Mouse (Mus musculus) cerebellum, adult 2 months (tissue): ENCODE results near the gene Elmo3. TPM values are rescaled to one million over a fixed set of nuclear protein-coding genes. Genes with fewer than 3 reads are reported as not detected.

Source experiments
- DNase-seq, 2 experiments: peaks; one replicate each; pipeline ENCODE4 v3.0.0; 2021
- H3K27ac ChIP-seq: fragments of 200-500 bp; 2 replicates; pipeline ENCODE4 v1.5.1; 2012; ENCODE audit warnings: low read length, control low read depth, inconsistent platforms; ENCODE audit not compliant: insufficient read depth
- H3K27me3 ChIP-seq: fragments of 200-500 bp; 2 replicates; pipeline ENCODE4 v1.6.1; 2012; ENCODE audit warnings: inconsistent platforms, mild to moderate bottlenecking, low read length, moderate library complexity; ENCODE audit not compliant: control insufficient read depth, insufficient read depth
- H3K4me1 ChIP-seq: fragments of 200-500 bp; 2 replicates; pipeline ENCODE4 v1.6.1; 2011; ENCODE audit warnings: low read length; ENCODE audit not compliant: control insufficient read depth, insufficient read depth
- H3K4me3 ChIP-seq: fragments of 200-500 bp; replicated peaks from 2 replicates; pipeline ENCODE3; 2011; ENCODE audit warnings: mild to moderate bottlenecking, low read depth, low read length, control low read depth; ENCODE audit not compliant: insufficient read depth
- CTCF ChIP-seq: fragments of 200-500 bp; IDR thresholded peaks from 2 replicates; pipeline ENCODE4 v1.5.1; 2011; ENCODE audit warnings: low read depth, mild to moderate bottlenecking, control low read depth, low read length, moderate library complexity, borderline replicate concordance; ENCODE audit not compliant: insufficient read depth
- POLR2A ChIP-seq: fragments of 200-500 bp; IDR thresholded peaks from 2 replicates; pipeline ENCODE4 v1.6.1; 2011; ENCODE audit warnings: low read length, control low read depth, borderline replicate concordance; ENCODE audit not compliant: insufficient read depth
- WGBS: fragments of 180-500 bp; shearing (Covaris S2); methylation state at CpG from one replicate; pipeline ENCODE4 v1.1.7; 2018; 5-methylcytosine and 5-hydroxymethylcytosine counted together
- polyA plus RNA-seq: library from polyadenylated mRNA; depleted of rRNA; stranded (reverse); fragments of >200 nt; gene quantifications from 2 replicates; pipeline ENCODE4 v1.2.3, GENCODE M21; 2012; rRNA removed

The Elmo3 gene
- polyA plus RNA-seq, 1 experiment, result 12.4 TPM

- 11% methylated on average over 7 of the region's 7 CpGs for WGBS
- Histone ChIP-seq H3K4me3 (peak overlapping the region; percentile 82), H3K27me3 (no peaks in the 10 kb centered on the region), H3K4me1 (peaks cover 15% of the 10 kb centered on the region), H3K27ac (peak overlapping the region; percentile 68)
- DNase-seq, result peak in 1 of 2 experiments; percentile 38
- TF ChIP-seq CTCF (no peak), POLR2A (no peak)
Observed at GRCm38 (mm10) chr8:105350186-105350585, 44.8 kb downstream of the Elmo3 start.

GRCm38 (mm10) chr8:105353583-105354135, 48.3 kb downstream of the Elmo3 start:
- H3K4me1 ChIP-seq, result peaks cover 23% of the 10 kb centered on the region
- H3K27me3 ChIP-seq, result no peaks in the 10 kb centered on the region
- H3K4me3 ChIP-seq, result no peak overlapping the region
- DNase-seq, result peak; percentile 73 to 74
- 7% methylated on average over 8 of the region's 8 CpGs for WGBS
- H3K27ac ChIP-seq, result peak overlapping the region; percentile 4; the same call in 1 of the 2 replicates
- no peak for TF ChIP-seq CTCF
- TF ChIP-seq POLR2A, result no peak

- no peak for TF ChIP-seq POLR2A
- TF ChIP-seq CTCF, result no peak
- 69% methylated on average over 4 of the region's 4 CpGs for WGBS
- no peak overlapping the region for H3K27ac ChIP-seq
- no peaks in the 10 kb centered on the region for H3K27me3 ChIP-seq
- DNase-seq, result no peak
- H3K4me1 ChIP-seq, result peaks cover 23% of the 10 kb centered on the region
- H3K4me3 ChIP-seq, result no peak overlapping the region
Observed at GRCm38 (mm10) chr8:105354549-105354948, 49.1 kb downstream of the Elmo3 start.

GRCm38 (mm10) chr8:105355179-105356024, 50.0 kb downstream of the Elmo3 start:
- no peaks in the 10 kb centered on the region for H3K27me3 ChIP-seq

GRCm38 (mm10) chr8:105356681-105357080, 51.3 kb downstream of the Elmo3 start:
- no peaks in the 10 kb centered on the region for H3K27me3 ChIP-seq
- no peak for TF ChIP-seq POLR2A
- no peak for TF ChIP-seq CTCF
- H3K4me3 ChIP-seq, result no peak overlapping the region
- peaks cover 23% of the 10 kb centered on the region for H3K4me1 ChIP-seq
- whole genome bisulfite sequencing, result 80% methylated on average over 14 of the region's 14 CpGs
- H3K27ac ChIP-seq, result no peak overlapping the region
- no peak for DNase-seq

More at GRCm38 (mm10) chr8:105355179-105356024, 50.0 kb downstream of the Elmo3 start:
- no peak for DNase-seq
- H3K27ac ChIP-seq, result 0 out of 2 replicates have a peak overlapping the region, but pooled peaks have one; percentile 12
- H3K4me3 ChIP-seq, result no peak overlapping the region
- peaks cover 23% of the 10 kb centered on the region for H3K4me1 ChIP-seq
- 62% methylated on average over 26 of the region's 26 CpGs for WGBS
- TF ChIP-seq CTCF, result no peak
- no peak for TF ChIP-seq POLR2A

- Histone ChIP-seq H3K4me3 (no peak overlapping the region), H3K27me3 (no peaks in the 10 kb centered on the region), H3K4me1 (peaks cover 14% of the 10 kb centered on the region), H3K27ac (no peak overlapping the region)
- WGBS, result 61% methylated on average over 15 of the region's 15 CpGs
- DNase-seq, result no peak
- no peak for TF ChIP-seq CTCF
- no peak for TF ChIP-seq POLR2A
Observed at GRCm38 (mm10) chr8:105359208-105359607, 53.8 kb downstream of the Elmo3 start.

- no peak overlapping the region for H3K4me3 ChIP-seq
- no peak overlapping the region for H3K27ac ChIP-seq
- H3K4me1 ChIP-seq, result peaks cover 14% of the 10 kb centered on the region
- TF ChIP-seq CTCF, result peak; percentile 51; the same call in 1 of the 2 replicates
- no peak for TF ChIP-seq POLR2A
- WGBS, result 43% methylated on average over 4 of the region's 4 CpGs
- H3K27me3 ChIP-seq, result no peaks in the 10 kb centered on the region
- no peak for DNase-seq
Observed at GRCm38 (mm10) chr8:105359646-105360045, 54.2 kb downstream of the Elmo3 start.

Other genes with a start within 250 kb of the Elmo3 start
- gene Ces3b, start 221.8 kb upstream of the Elmo3 start, polyA plus RNA-seq, result not detected in 2 replicates
- gene Ces4a, start 173.8 kb upstream of the Elmo3 start, polyA plus RNA-seq, result 0.07 TPM in 1 of 2 replicates, not detected in the other
- 14.5 and 15.1 TPM in 2 replicates for gene Cbfb, start 134.9 kb upstream of the Elmo3 start, polyA plus RNA-seq
- 34.9 and 36.4 TPM in 2 replicates for gene D230025D16Rik, start 80.5 kb upstream of the Elmo3 start, polyA plus RNA-seq
- 5.2 and 6.3 TPM in 2 replicates for gene B3gnt9, start 50.4 kb upstream of the Elmo3 start, polyA plus RNA-seq
- 10.3 and 12.1 TPM in 2 replicates for gene Tradd, start 41.0 kb upstream of the Elmo3 start, polyA plus RNA-seq
- gene Fbxl8, start 41.0 kb upstream of the Elmo3 start, polyA plus RNA-seq, result 1.7 and 2.1 TPM in 2 replicates
- 18.4 and 24.5 TPM in 2 replicates for gene Hsf4, start 35.8 kb upstream of the Elmo3 start, polyA plus RNA-seq
- 8.8 and 10.4 TPM in 2 replicates for gene Nol3, start 29.5 kb upstream of the Elmo3 start, polyA plus RNA-seq
- 25.1 and 27.4 TPM in 2 replicates for gene 4931428F04Rik, start 15.7 kb upstream of the Elmo3 start, polyA plus RNA-seq
- gene Exoc3l, start 9.5 kb upstream of the Elmo3 start, polyA plus RNA-seq, result 17.0 and 20.0 TPM in 2 replicates
- gene E2f4, start 7.9 kb upstream of the Elmo3 start, polyA plus RNA-seq, result 81.6 and 91.5 TPM in 2 replicates
- gene Lrrc29, start 20.7 kb downstream of the Elmo3 start, polyA plus RNA-seq, result 5.0 and 6.3 TPM in 2 replicates
- 106 and 110 TPM in 2 replicates for gene Tmem208, start 20.8 kb downstream of the Elmo3 start, polyA plus RNA-seq
- gene Fhod1, start 42.4 kb downstream of the Elmo3 start, polyA plus RNA-seq, result 4.0 and 4.2 TPM in 2 replicates
- 51.7 and 62.0 TPM in 2 replicates for gene Slc9a5, start 43.2 kb downstream of the Elmo3 start, polyA plus RNA-seq
- gene Plekhg4, start 67.7 kb downstream of the Elmo3 start, polyA plus RNA-seq, result 11.0 and 13.5 TPM in 2 replicates
- gene Kctd19, start 107.9 kb downstream of the Elmo3 start, polyA plus RNA-seq, result 0.05 TPM in 1 of 2 replicates, not detected in the other
- 0.65 and 1.2 TPM in 2 replicates for gene Lrrc36, start 108.0 kb downstream of the Elmo3 start, polyA plus RNA-seq
- gene Tppp3, start 165.9 kb downstream of the Elmo3 start, polyA plus RNA-seq, result 286 and 297 TPM in 2 replicates
- 64.7 and 67.9 TPM in 2 replicates for gene Zdhhc1, start 191.3 kb downstream of the Elmo3 start, polyA plus RNA-seq
- 0.08 TPM in 1 of 2 replicates, not detected in the other for gene Hsd11b2, start 213.2 kb downstream of the Elmo3 start, polyA plus RNA-seq